Mouse (Mus musculus) cerebellum, adult 18-20 months (tissue): ENCODE data around the gene Sept1.
A peak's percentile ranks its signal among the peaks of the same experiment; 100 is the strongest.

Experiments
- DNase-seq, 2 experiments: peaks; one replicate each; pipeline ENCODE4 v3.0.0; 2021

Sept1 gene

GRCm38 (mm10) chr7:127232622-127233367 is at the start of gene Sept1, which contains the start of gene Zfp553:
Gene Sept1, minus strand, starts transcription at chr7:127233130.
Gene Zfp553, plus strand, starts transcription at chr7:127233061.
- peak; percentile 87 to 91 for DNase-seq

GRCm38 (mm10) chr7:127282190-127282589 is 49.3 kb upstream of the Sept1 start:
- no peak for DNase-seq

- DNase-seq: no peak
These were observed 48.2 kb upstream of the Sept1 start for GRCm38 (mm10) chr7:127281114-127281513.

- no peak for DNase-seq
These were observed 47.2 kb upstream of the Sept1 start for GRCm38 (mm10) chr7:127280092-127280491.

- DNase-seq: no peak
These were observed 45.4 kb upstream of the Sept1 start for GRCm38 (mm10) chr7:127278311-127278710.

- DNase-seq: no peak
These were observed 43.6 kb upstream of the Sept1 start for GRCm38 (mm10) chr7:127276519-127276961.

- peak; percentile 94 to 97 for DNase-seq
These were observed 41.2 kb upstream of the Sept1 start, which contains the start of gene Sephs2 for GRCm38 (mm10) chr7:127273925-127274789. Gene Sephs2, minus strand, starts transcription at chr7:127274055.

GRCm38 (mm10) chr7:127273118-127273923 is 40.4 kb upstream of the Sept1 start:
- DNase-seq: peak; percentile 43 to 48

GRCm38 (mm10) chr7:127272566-127272965 is 39.6 kb upstream of the Sept1 start:
- DNase-seq: no peak

- no peak for DNase-seq
These were observed 38.2 kb upstream of the Sept1 start for GRCm38 (mm10) chr7:127271093-127271492.

GRCm38 (mm10) chr7:127270666-127271065 is 37.7 kb upstream of the Sept1 start:
- DNase-seq: no peak

- DNase-seq: no peak
These were observed 37.3 kb upstream of the Sept1 start for GRCm38 (mm10) chr7:127270256-127270655.

- DNase-seq: no peak
These were observed 30.6 kb upstream of the Sept1 start for GRCm38 (mm10) chr7:127263526-127263925.

- DNase-seq: no peak
These were observed 29.5 kb upstream of the Sept1 start for GRCm38 (mm10) chr7:127262218-127262961.

GRCm38 (mm10) chr7:127260309-127261111 is 27.6 kb upstream of the Sept1 start, which contains the start of gene Dctpp1:
Gene Dctpp1, minus strand, starts transcription at chr7:127260709.
- DNase-seq: peak; percentile 96 to 99

GRCm38 (mm10) chr7:127259186-127259905 is 26.4 kb upstream of the Sept1 start:
- no peak for DNase-seq

- no peak for DNase-seq
These were observed 23.6 kb upstream of the Sept1 start for GRCm38 (mm10) chr7:127256518-127256917.

GRCm38 (mm10) chr7:127255965-127256364 is 23.0 kb upstream of the Sept1 start:
- no peak for DNase-seq

- DNase-seq: no peak
These were observed 22.1 kb upstream of the Sept1 start for GRCm38 (mm10) chr7:127255008-127255407.
